Mouse (Mus musculus) kidney, postnatal 25 days (tissue): Measurements from ENCODE around the gene Rassf4.
A peak's percentile ranks its signal among the peaks of the same experiment; 100 is the strongest.
"Not testable (repeated sequence)": the region's sequence is repeated elsewhere in the genome, so short reads cannot be mapped to it uniquely, and the experiment has no call there.

Source experiments
- DNase-seq, 2 experiments: peaks; one replicate each; pipeline ENCODE4 v3.0.0; 2021; ENCODE audit warnings: mixed read lengths in 2 of 2

Gene Rassf4

GRCm38 (mm10) chr6:116635251-116636180 lies 38.2 kb downstream of the Rassf4 start:
- peak; percentile 87 to 92 for DNase-seq

- DNase-seq, result no peak
Observed at GRCm38 (mm10) chr6:116633741-116634695, 39.7 kb downstream of the Rassf4 start.

GRCm38 (mm10) chr6:116632129-116632528 lies 41.6 kb downstream of the Rassf4 start:
- peak; percentile 89 to 97 for DNase-seq

- DNase-seq, result peak in 1 of 2 experiments; percentile 1
Observed at GRCm38 (mm10) chr6:116629766-116630165, 44.0 kb downstream of the Rassf4 start.

- DNase-seq, result peak; percentile 60 to 81
Observed at GRCm38 (mm10) chr6:116628539-116629171, 45.1 kb downstream of the Rassf4 start, which contains the start of gene Zfp422. TSS of gene Zfp422 (minus strand) at chr6:116628999.

- peak in 1 of 2 experiments; percentile 0 for DNase-seq
Observed at GRCm38 (mm10) chr6:116628095-116628494, 45.7 kb downstream of the Rassf4 start.

- not testable (repeated sequence) for DNase-seq
Observed at GRCm38 (mm10) chr6:116626417-116626816, 47.3 kb downstream of the Rassf4 start.

- no peak for DNase-seq
Observed at GRCm38 (mm10) chr6:116621318-116622023, 52.3 kb downstream of the Rassf4 start.

GRCm38 (mm10) chr6:116618073-116618472 lies 55.7 kb downstream of the Rassf4 start:
- DNase-seq, result no peak

GRCm38 (mm10) chr6:116615719-116616118 lies 58.0 kb downstream of the Rassf4 start:
- no peak for DNase-seq

- no peak for DNase-seq
Observed at GRCm38 (mm10) chr6:116607230-116607629, 66.5 kb downstream of the Rassf4 start.

- not testable (repeated sequence) for DNase-seq
Observed at GRCm38 (mm10) chr6:116600969-116601368, 72.8 kb downstream of the Rassf4 start.

- no peak for DNase-seq
Observed at GRCm38 (mm10) chr6:116584095-116584494, 89.7 kb downstream of the Rassf4 start, which contains the start of gene Olfr215. TSS of gene Olfr215 (minus strand) at chr6:116584195.
